8 mouse cellular contexts compared by ENCODE assay signal in genomic region chr5:123683043-123683376, GRCm38 (mm10). TPM values are rescaled to one million over a fixed set of nuclear protein-coding genes. Genes with fewer than 3 reads are reported as not detected.
DNase-seq lines count a peak whose midpoint lies in the region; ATAC-seq and TF ChIP-seq lines count a peak whose summit lies in the region.

No protein-coding gene starts in this region.

- 2% methylated on average over 6 of the region's 6 CpGs for WGBS in thymus, adult 2 months
- WGBS in hindbrain, embryonic 10.5 days: 6% methylated on average over 6 of the region's 6 CpGs
- 3% methylated on average over 6 of the region's 6 CpGs for WGBS in liver, embryonic 13.5 days (ENCODE audit: insufficient replicate concordance)
- WGBS in neural tube, embryonic 12.5 days: 2% methylated on average over 6 of the region's 6 CpGs

- TF ChIP-seq CTCF in thymus, adult 2 months (IDR thresholded peaks at IDR 0.05; ENCODE audit: borderline replicate concordance, control insufficient read depth, extremely low read depth, insufficient read depth, low read length, poor library complexity): no peak

- DNase-seq in cerebellum, adult 11 months: peak; percentile 49
- DNase-seq in cerebellum, adult 9-10 months: no peak
- DNase-seq in thymus, adult 2 months: peak; percentile 42
- no peak for DNase-seq in thymus, postnatal 14 days
- DNase-seq in hindbrain, embryonic 10.5 days (ENCODE audit: low spot score): no peak
- DNase-seq in liver, embryonic 13.5 days: no peak
- DNase-seq in spleen, postnatal 14 days (ENCODE audit: low spot score in 2 of 2): no peak

- H3K4me1 ChIP-seq in thymus, adult 2 months (replicated peaks; ENCODE audit: control insufficient read depth, insufficient read depth, low read length): peaks cover 19% of the 10 kb centered on the region
- peaks cover 37% of the 10 kb centered on the region for H3K4me1 ChIP-seq in hindbrain, embryonic 10.5 days (replicated peaks)
- peaks cover 45% of the 10 kb centered on the region for H3K4me1 ChIP-seq in liver, embryonic 13.5 days (replicated peaks)
- H3K4me1 ChIP-seq in neural tube, embryonic 12.5 days: peaks cover 18% of the 10 kb centered on the region

- no peaks in the 10 kb centered on the region for H3K36me3 ChIP-seq in thymus, adult 2 months (ENCODE audit: control insufficient read depth, insufficient read depth, low read length)
- H3K36me3 ChIP-seq in hindbrain, embryonic 10.5 days: no peaks in the 10 kb centered on the region
- H3K36me3 ChIP-seq in liver, embryonic 13.5 days: no peaks in the 10 kb centered on the region
- H3K36me3 ChIP-seq in neural tube, embryonic 12.5 days: no peaks in the 10 kb centered on the region

- peak overlapping the region; percentile 95 for H3K4me2 ChIP-seq in liver, embryonic 13.5 days
- peak overlapping the region; percentile 75 for H3K4me2 ChIP-seq in neural tube, embryonic 12.5 days (replicated peaks)

- H3K27ac ChIP-seq in thymus, adult 2 months (ENCODE audit: control insufficient read depth, insufficient read depth, low read length): no peak overlapping the region
- peak overlapping the region; percentile 100 for H3K27ac ChIP-seq in hindbrain, embryonic 10.5 days
- H3K27ac ChIP-seq in liver, embryonic 13.5 days: no peak overlapping the region
- no peak overlapping the region for H3K27ac ChIP-seq in neural tube, embryonic 12.5 days

- ATAC-seq in liver, embryonic 13.5 days (ENCODE audit: low read depth): no peak
- ATAC-seq in neural tube, embryonic 12.5 days (ENCODE audit: low FRiP score, low read depth): peak; percentile 37

- no peak overlapping the region for H3K4me3 ChIP-seq in thymus, adult 2 months (ENCODE audit: control insufficient read depth, insufficient read depth, low read length)
- H3K4me3 ChIP-seq in hindbrain, embryonic 10.5 days: peak overlapping the region; percentile 98
- peak overlapping the region; percentile 83 for H3K4me3 ChIP-seq in liver, embryonic 13.5 days (replicated peaks)
- H3K4me3 ChIP-seq in neural tube, embryonic 12.5 days: peak overlapping the region; percentile 98

- no peaks in the 10 kb centered on the region for H3K27me3 ChIP-seq in thymus, adult 2 months (ENCODE audit: control insufficient read depth, insufficient read depth, low read length)
- H3K27me3 ChIP-seq in hindbrain, embryonic 10.5 days (ENCODE audit: insufficient read depth, poor library complexity, severe bottlenecking): no peaks in the 10 kb centered on the region
- peaks cover 12% of the 10 kb centered on the region for H3K27me3 ChIP-seq in liver, embryonic 13.5 days
- no peaks in the 10 kb centered on the region for H3K27me3 ChIP-seq in neural tube, embryonic 12.5 days (replicated peaks)

- no peaks in the 10 kb centered on the region for H3K9me3 ChIP-seq in hindbrain, embryonic 10.5 days
- H3K9me3 ChIP-seq in liver, embryonic 13.5 days (replicated peaks): no peaks in the 10 kb centered on the region
- H3K9me3 ChIP-seq in neural tube, embryonic 12.5 days: no peaks in the 10 kb centered on the region

- peak overlapping the region; percentile 88 for H3K9ac ChIP-seq in liver, embryonic 13.5 days
- H3K9ac ChIP-seq in neural tube, embryonic 12.5 days: peak overlapping the region; percentile 100; the same call in 1 of the 2 replicates

- TF ChIP-seq POLR2A in thymus, adult 2 months (IDR thresholded peaks at IDR 0.05; ENCODE audit: control insufficient read depth, extremely low read depth, insufficient read depth, low read length, poor library complexity): no peak

RNA-seq across cellular contexts. Expression of gene Clip1, which starts 1.4 kb away (rescaled TPM):
- 17.1 and 17.6 TPM in 2 replicates for polyA plus RNA-seq in thymus, adult 2 months (2012; rRNA removed)
- 44.4 and 52.0 TPM in 2 replicates for polyA plus RNA-seq in hindbrain, embryonic 10.5 days (2016; fragmentation: Nextera tagmentation; extraction: Ambion mirVana)
- 12.4 and 13.4 TPM in 2 replicates for polyA plus RNA-seq in liver, embryonic 13.5 days (2015; fragmentation: Nextera tagmentation; extraction: Ambion mirVana)
- 64.6 and 66.1 TPM in 2 replicates for polyA plus RNA-seq in neural tube, embryonic 12.5 days (2016; fragmentation: Nextera tagmentation; extraction: Ambion mirVana)

RNA-seq across cellular contexts. Expression of gene Zcchc8, which starts 37.9 kb away (rescaled TPM):
- polyA plus RNA-seq in thymus, adult 2 months (2012; rRNA removed): 71.5 and 78.8 TPM in 2 replicates
- 77.4 and 92.5 TPM in 2 replicates for polyA plus RNA-seq in hindbrain, embryonic 10.5 days (2016; fragmentation: Nextera tagmentation; extraction: Ambion mirVana)
- 30.7 and 42.3 TPM in 2 replicates for polyA plus RNA-seq in liver, embryonic 13.5 days (2015; fragmentation: Nextera tagmentation; extraction: Ambion mirVana)
- polyA plus RNA-seq in neural tube, embryonic 12.5 days (2016; fragmentation: Nextera tagmentation; extraction: Ambion mirVana): 89.3 and 96.6 TPM in 2 replicates

Comparison
In these comparisons a context has a peak if more than half of its experiments do, and no peak if none do; other contexts are left out.
1. DNase-seq: peak in cerebellum, adult 11 months (single experiment) and thymus, adult 2 months (single experiment); none in cerebellum, adult 9-10 months (single experiment), thymus, postnatal 14 days (single experiment), hindbrain, embryonic 10.5 days (single experiment), liver, embryonic 13.5 days (single experiment) and spleen, postnatal 14 days (0 of 2).